Mouse (Mus musculus): ENCODE results near the gene Igsf8. TPM values are rescaled to one million over a fixed set of nuclear protein-coding genes. Genes with fewer than 3 reads are reported as not detected.

Gene Igsf8
- polyA plus RNA-seq, 2 experiments from 2014 or later = 3.4 to 3.8 TPM

DNA sequence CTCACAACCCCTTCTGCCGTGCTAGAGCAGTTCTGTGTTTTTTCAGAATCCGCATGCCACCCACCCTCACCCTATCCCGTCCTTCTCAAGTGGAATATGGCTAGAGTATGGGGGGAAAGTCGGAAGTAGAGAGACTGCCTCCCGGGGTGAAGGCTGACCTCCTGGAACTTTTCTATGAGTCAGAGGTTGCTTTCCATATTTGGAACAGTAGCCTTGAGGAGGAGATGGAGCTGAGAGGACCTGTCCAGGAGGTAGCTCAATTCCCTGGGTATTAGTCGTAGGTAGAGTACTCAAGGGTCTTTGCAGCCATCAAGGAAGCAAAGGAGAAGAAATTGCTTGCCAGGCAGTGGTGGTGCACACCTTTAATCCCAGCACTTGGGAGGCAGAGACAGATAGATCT is 90.6 kb downstream of the Igsf8 start:
- no peak for ATAC-seq

DNA sequence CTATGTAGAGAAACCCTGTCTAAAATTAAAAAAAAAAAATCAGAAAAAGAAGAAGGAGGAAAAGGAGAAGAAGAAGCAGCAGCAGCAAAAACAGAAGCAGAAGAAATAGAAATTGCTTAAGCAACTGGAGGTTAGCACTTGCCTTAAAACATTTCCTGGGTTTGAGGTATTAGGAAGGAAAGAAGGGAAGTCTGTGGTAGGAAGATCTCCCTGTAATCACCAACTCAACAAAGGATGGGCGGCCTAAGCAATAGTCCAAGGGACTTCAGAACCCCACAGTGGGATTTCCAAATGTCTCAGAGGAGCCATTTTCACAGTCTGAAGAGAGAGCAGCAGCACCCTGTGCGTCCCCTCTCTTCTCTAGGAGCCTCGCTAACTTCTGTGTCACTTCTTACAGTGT is 91.0 kb downstream of the Igsf8 start:
- ATAC-seq = no peak

DNA sequence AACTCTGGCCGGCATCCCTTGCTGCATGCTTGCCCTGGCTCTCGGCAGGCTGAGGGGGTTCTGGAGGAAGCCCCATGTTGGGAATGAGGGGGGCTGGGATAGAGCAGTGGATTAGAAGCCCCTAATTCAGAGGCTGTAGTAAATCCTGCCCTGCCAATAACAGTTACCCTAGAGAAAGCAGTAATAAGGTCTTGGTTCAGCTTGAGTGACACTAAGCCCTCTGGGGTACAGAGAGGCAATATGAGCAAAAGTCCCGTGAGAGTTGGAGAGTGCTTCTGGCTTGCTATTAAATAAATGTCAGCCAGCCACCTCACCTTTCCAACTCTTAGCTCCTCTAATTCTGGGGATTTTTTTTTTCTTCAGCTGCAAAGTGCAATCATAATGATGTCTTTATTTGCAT is 93.9 kb downstream of the Igsf8 start:
- no peak for ATAC-seq

DNA sequence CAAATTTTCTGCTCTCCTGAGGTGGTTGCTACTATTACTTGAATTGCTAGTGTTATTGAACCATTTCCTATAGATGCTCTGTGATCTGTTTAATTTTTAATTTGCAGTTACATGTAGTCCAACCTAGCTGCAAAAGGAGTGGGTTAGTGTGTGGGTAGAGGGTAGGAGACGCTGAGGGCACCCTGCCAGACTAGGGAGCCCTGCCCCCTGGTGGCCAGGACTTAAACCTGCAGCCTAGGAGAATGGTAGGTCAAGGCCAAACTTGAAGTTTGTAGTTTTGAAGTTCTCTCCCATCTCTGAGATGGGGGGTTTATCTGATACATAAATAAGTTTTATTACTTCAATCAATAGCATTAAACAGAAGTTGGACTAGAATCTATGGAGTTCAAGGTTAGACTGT is 96.1 kb downstream of the Igsf8 start:
- peak; percentile 81 for ATAC-seq

DNA sequence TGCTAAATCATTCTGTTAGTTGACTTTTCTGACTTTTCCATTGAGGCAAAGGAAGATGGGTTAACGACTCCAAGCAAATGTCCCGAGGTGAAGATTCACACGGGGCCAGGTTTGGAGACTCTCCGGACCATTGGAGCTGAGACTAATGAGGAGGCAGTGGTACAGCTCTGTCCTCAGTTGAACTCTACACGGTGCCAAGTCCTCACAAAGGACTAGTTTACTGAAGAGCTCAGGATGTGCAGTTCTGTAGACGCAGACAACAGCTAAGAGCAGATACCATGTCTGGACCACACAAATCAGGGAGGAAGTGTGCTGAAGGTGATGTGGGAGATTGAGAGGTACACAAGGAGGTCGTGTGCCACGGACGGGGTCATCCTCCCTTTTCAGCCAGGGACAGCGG is 96.9 kb downstream of the Igsf8 start:
- no peak for ATAC-seq

DNA sequence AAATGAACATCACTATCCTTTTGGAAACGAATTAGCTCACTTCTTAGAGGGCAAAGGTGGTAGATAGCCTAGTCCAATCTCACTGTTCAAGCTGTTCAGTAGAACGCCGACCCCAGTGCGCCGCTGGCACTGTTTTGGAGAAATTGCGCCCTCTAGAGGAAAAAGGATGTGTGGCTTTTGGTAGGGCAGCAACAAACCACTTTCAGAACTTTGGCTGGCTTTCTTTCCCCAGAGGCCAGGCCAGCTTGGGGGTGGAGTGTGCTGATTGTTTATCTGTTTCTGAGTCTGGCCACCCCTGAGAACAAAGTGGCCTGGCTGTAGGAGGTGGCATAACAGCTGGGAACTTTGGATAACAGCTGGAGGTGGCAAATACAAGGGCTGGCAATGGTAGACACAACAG is 103.2 kb downstream of the Igsf8 start:
- ATAC-seq = no peak

DNA sequence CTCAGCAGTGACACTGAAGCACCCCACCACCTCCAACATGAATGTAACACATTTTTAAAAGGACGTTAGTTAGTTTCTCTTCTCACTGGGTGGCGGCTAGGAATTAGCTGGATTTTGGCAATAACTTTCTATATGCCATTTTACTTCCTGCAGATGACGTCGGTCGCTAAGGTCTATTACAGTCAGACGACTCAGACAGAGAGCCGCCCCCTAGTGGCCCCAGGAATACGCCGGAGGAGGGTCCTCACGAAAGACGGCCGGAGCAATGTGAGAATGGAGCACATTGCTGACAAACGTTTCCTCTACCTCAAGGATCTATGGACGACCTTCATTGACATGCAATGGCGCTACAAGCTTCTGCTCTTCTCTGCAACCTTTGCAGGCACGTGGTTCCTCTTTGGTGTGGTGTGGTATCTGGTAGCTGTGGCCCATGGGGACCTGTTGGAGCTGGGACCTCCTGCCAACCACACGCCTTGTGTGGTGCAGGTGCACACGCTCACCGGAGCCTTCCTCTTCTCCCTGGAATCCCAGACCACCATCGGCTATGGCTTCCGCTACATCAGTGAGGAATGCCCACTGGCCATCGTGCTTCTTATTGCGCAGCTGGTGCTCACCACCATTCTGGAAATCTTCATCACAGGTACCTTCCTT is 107.5 kb downstream of the Igsf8 start:
- peak; percentile 97 for ATAC-seq

Other genes with a start within 250 kb of the Igsf8 start
- gene Vangl2, start 233.2 kb upstream of the Igsf8 start, polyA plus RNA-seq (2017; shearing (Covaris generic)) = 1 to 10 TPM in 1 of 2 experiments, under 1 TPM in 1; 0.62 to 1.0 TPM
- not detected for gene Nhlh1, start 204.1 kb upstream of the Igsf8 start, polyA plus RNA-seq (2017; shearing (Covaris generic))
- 100 to 1,000 TPM in 1 of 2 experiments, 10 to 100 TPM in 1; 84.6 to 111 TPM for gene Copa, start 179.1 kb upstream of the Igsf8 start, polyA plus RNA-seq (2017; shearing (Covaris generic))
- gene Ncstn, start 178.8 kb upstream of the Igsf8 start, polyA plus RNA-seq (2017; shearing (Covaris generic)) = 100 to 1,000 TPM in 1 of 2 experiments, 10 to 100 TPM in 1; 97.2 to 108 TPM
- gene Pex19, start 134.9 kb upstream of the Igsf8 start, polyA plus RNA-seq (2017; shearing (Covaris generic)) = 10 to 100 TPM; 68.1 to 70.7 TPM
- gene Dcaf8, start 113.6 kb upstream of the Igsf8 start, polyA plus RNA-seq (2017; shearing (Covaris generic)) = 10 to 100 TPM; 51.0 to 78.8 TPM
- 10 to 100 TPM; 42.0 to 43.1 TPM for gene Pea15a, start 54.8 kb upstream of the Igsf8 start, polyA plus RNA-seq (2017; shearing (Covaris generic))
- not detected for gene Casq1, start 41.8 kb upstream of the Igsf8 start, polyA plus RNA-seq (2017; shearing (Covaris generic))
- gene Atp1a4, start 3.2 kb upstream of the Igsf8 start, polyA plus RNA-seq (2017; shearing (Covaris generic)) = not detected
- gene Atp1a2, start 36.4 kb downstream of the Igsf8 start, polyA plus RNA-seq (2017; shearing (Covaris generic)) = under 1 TPM; 0.08 to 0.12 TPM
- under 1 TPM in 1 of 2 experiments, not detected in 1; 0.08 TPM for gene Kcnj9, start 67.7 kb downstream of the Igsf8 start, polyA plus RNA-seq (2017; shearing (Covaris generic))
- under 1 TPM in 1 of 2 experiments, not detected in 1; 0.15 TPM for gene Kcnj10, start 79.6 kb downstream of the Igsf8 start, polyA plus RNA-seq (2017; shearing (Covaris generic))
- gene Pigm, start 114.9 kb downstream of the Igsf8 start, polyA plus RNA-seq (2017; shearing (Covaris generic)) = 1 to 10 TPM; 5.6 to 7.3 TPM
- under 1 TPM in 1 of 2 experiments, not detected in 1; 0.25 TPM for gene Slamf9, start 213.7 kb downstream of the Igsf8 start, polyA plus RNA-seq (2017; shearing (Covaris generic))
- gene Igsf9, start 220.1 kb downstream of the Igsf8 start, polyA plus RNA-seq (2017; shearing (Covaris generic)) = not detected
- gene Tagln2, start 238.4 kb downstream of the Igsf8 start, polyA plus RNA-seq (2017; shearing (Covaris generic)) = 100 to 1,000 TPM; 319 to 387 TPM

Data from activated CD4-positive, CD25-positive, alpha-beta regulatory T cell, adult 4 months (primary cell).